Mouse (Mus musculus): ENCODE data around the gene Fam118b.

Fam118b gene

GRCm38 (mm10) chr9:35263431-35263830 is 4.2 kb downstream of the Fam118b start:
- no peak for DNase-seq (ENCODE audit: low spot score)

GRCm38 (mm10) chr9:35262418-35262817 is 5.2 kb downstream of the Fam118b start:
- no peak for DNase-seq (ENCODE audit: low spot score)

- no peak for DNase-seq (ENCODE audit: low spot score)
Observed at GRCm38 (mm10) chr9:35257365-35257764, 10.2 kb downstream of the Fam118b start.

GRCm38 (mm10) chr9:35249476-35249875 is 18.1 kb downstream of the Fam118b start:
- no peak for DNase-seq (ENCODE audit: low spot score)

GRCm38 (mm10) chr9:35247405-35247804 is 20.2 kb downstream of the Fam118b start:
- no peak for DNase-seq (ENCODE audit: low spot score)

- no peak for DNase-seq (ENCODE audit: low spot score)
Observed at GRCm38 (mm10) chr9:35239734-35240133, 27.9 kb downstream of the Fam118b start.

GRCm38 (mm10) chr9:35238915-35239571 is 28.6 kb downstream of the Fam118b start:
- no peak for DNase-seq (ENCODE audit: low spot score)

- DNase-seq (ENCODE audit: low spot score): no peak
Observed at GRCm38 (mm10) chr9:35238371-35238770, 29.2 kb downstream of the Fam118b start.

- DNase-seq (ENCODE audit: low spot score): no peak
Observed at GRCm38 (mm10) chr9:35235996-35236395, 31.6 kb downstream of the Fam118b start.

- no peak for DNase-seq (ENCODE audit: low spot score)
Observed at GRCm38 (mm10) chr9:35228671-35229070, 38.9 kb downstream of the Fam118b start.

GRCm38 (mm10) chr9:35223466-35223865 is 44.1 kb downstream of the Fam118b start:
- DNase-seq (ENCODE audit: low spot score): no peak

- no peak for DNase-seq (ENCODE audit: low spot score)
Observed at GRCm38 (mm10) chr9:35217963-35218362, 49.6 kb downstream of the Fam118b start.

- DNase-seq (ENCODE audit: low spot score): no peak
Observed at GRCm38 (mm10) chr9:35211573-35212511, 55.8 kb downstream of the Fam118b start.

- DNase-seq (ENCODE audit: low spot score): peak; percentile 98
Observed at GRCm38 (mm10) chr9:35210542-35211474, 56.8 kb downstream of the Fam118b start, which contains the start of gene Foxred1. Foxred1 (minus strand) TSS chr9:35211055.

- DNase-seq (ENCODE audit: low spot score): no peak
Observed at GRCm38 (mm10) chr9:35204421-35204820, 63.2 kb downstream of the Fam118b start.

- DNase-seq (ENCODE audit: low spot score): no peak
Observed at GRCm38 (mm10) chr9:35203536-35203935, 64.1 kb downstream of the Fam118b start.

GRCm38 (mm10) chr9:35200529-35201060 is 67.0 kb downstream of the Fam118b start:
- no peak for DNase-seq (ENCODE audit: low spot score)

- peak; percentile 84 for DNase-seq (ENCODE audit: low spot score)
Observed at GRCm38 (mm10) chr9:35199772-35200471, 67.7 kb downstream of the Fam118b start, which contains the start of the genes Srpr and Tirap. Srpr (plus strand) TSS chr9:35200175. Tirap (minus strand) TSS chr9:35200291.

GRCm38 (mm10) chr9:35198945-35199771 is 68.4 kb downstream of the Fam118b start:
- no peak for DNase-seq (ENCODE audit: low spot score)

- no peak for DNase-seq (ENCODE audit: low spot score)
Observed at GRCm38 (mm10) chr9:35198351-35198750, 69.3 kb downstream of the Fam118b start.

All from urinary bladder, postnatal 10 days (tissue).